Mouse (Mus musculus) spleen, adult 2 months (tissue): ENCODE results near the gene Zim1.

Source experiments
- CTCF ChIP-seq: fragments of 200-500 bp; IDR thresholded peaks from 2 replicates; pipeline ENCODE4 v1.5.1; 2011; ENCODE audit warnings: mild to moderate bottlenecking, inconsistent platforms; ENCODE audit not compliant: insufficient read depth, insufficient read length, insufficient replicate concordance; ENCODE audit errors: extremely low read depth
- POLR2A ChIP-seq: fragments of 200-500 bp; IDR thresholded peaks from 2 replicates; pipeline ENCODE4 v1.6.1; 2011; ENCODE audit warnings: low read depth, low read length, inconsistent platforms

GRCm38 (mm10) chr7:6638076-6638475 lies 58.2 kb downstream of the Zim1 start:
- no peak for TF ChIP-seq CTCF
- TF ChIP-seq POLR2A = no peak
